Comparison of ENCODE assay signal across 9 mouse cellular contexts in the genomic region with DNA sequence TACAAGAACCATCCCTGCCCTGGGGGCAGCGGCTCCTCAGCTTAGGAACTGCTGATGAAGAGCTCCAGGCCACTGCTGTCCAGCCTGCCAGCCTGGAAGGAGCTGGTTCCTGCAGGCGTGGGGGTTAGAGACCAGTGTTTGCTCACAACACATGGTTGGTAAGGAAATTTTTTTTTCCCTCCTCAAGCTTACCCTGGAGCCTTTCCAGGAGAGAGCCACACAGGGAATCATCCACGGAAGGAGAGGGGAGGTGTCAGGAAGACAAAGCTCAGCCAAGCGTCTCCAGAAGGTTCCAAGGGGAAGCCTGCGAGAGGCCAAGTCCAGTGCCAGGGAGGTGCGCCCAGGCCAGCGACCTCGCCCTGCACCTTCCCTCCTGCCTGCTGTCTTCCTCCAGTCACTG. TPM values are rescaled to one million over a fixed set of nuclear protein-coding genes. Genes with fewer than 3 reads are reported as not detected.
A peak's percentile ranks its signal among the peaks of the same experiment; 100 is the strongest.
DNase-seq lines count a peak whose midpoint lies in the region; ATAC-seq and TF ChIP-seq lines count a peak whose summit lies in the region.
"Had no signal": no experiment of that assay in that cellular context is flagged by ENCODE, and none has a peak within 500 bp of the region (broad histone marks: within the 10 kb centered on the region; RNA-seq: fewer than 3 reads in every experiment).

No protein-coding gene starts in this region.

- no peak overlapping the region for H3K4me3 ChIP-seq in cerebellum, adult 2 months (replicated peaks; ENCODE audit: insufficient read depth, low read depth, low read length)
- no peak overlapping the region for H3K4me3 ChIP-seq in hindbrain, embryonic 10.5 days
- H3K4me3 ChIP-seq in liver, embryonic 11.5 days (ENCODE audit: low read depth, low read length) = no peak overlapping the region
- H3K4me3 ChIP-seq: liver, embryonic 12.5 days had no signal

- H3K27me3 ChIP-seq in cerebellum, adult 2 months (ENCODE audit: control insufficient read depth, insufficient read depth, low read length) = no peaks in the 10 kb centered on the region
- no peaks in the 10 kb centered on the region for H3K27me3 ChIP-seq in hindbrain, embryonic 10.5 days (ENCODE audit: insufficient read depth, poor library complexity, severe bottlenecking)
- H3K27me3 ChIP-seq in liver, embryonic 11.5 days (replicated peaks; ENCODE audit: control insufficient read depth, insufficient read depth, low read length) = no peaks in the 10 kb centered on the region
- H3K27me3 ChIP-seq: liver, embryonic 12.5 days had no signal

- H3K9ac ChIP-seq in liver, embryonic 11.5 days (ENCODE audit: low read depth, low read length) = no peak overlapping the region
- H3K9ac ChIP-seq: liver, embryonic 12.5 days had no signal

- peak; percentile 96 for DNase-seq in heart, adult 11 months
- DNase-seq in heart, postnatal 36 days = no peak
- DNase-seq in cerebellum, adult 2 months = peak; percentile 61 to 80
- DNase-seq in heart, postnatal 10 days = peak; percentile 43 to 47
- peak; percentile 70 for DNase-seq in lung, postnatal 10 days
- no peak for DNase-seq in left cerebral cortex, adult 9 months (ENCODE audit: low spot score in 2 of 2)
- DNase-seq in hindbrain, embryonic 10.5 days (ENCODE audit: low spot score) = no peak
- DNase-seq in liver, embryonic 11.5 days (ENCODE audit: low spot score) = no peak

- no peaks in the 10 kb centered on the region for H3K9me3 ChIP-seq in hindbrain, embryonic 10.5 days
- no peaks in the 10 kb centered on the region for H3K9me3 ChIP-seq in liver, embryonic 11.5 days (ENCODE audit: control insufficient read depth, low read length)
- H3K9me3 ChIP-seq: liver, embryonic 12.5 days had no signal

- no peak for TF ChIP-seq POLR2A in cerebellum, adult 2 months (IDR thresholded peaks at IDR 0.05; ENCODE audit: borderline replicate concordance, insufficient read depth, low read length)

- TF ChIP-seq CTCF in cerebellum, adult 2 months (IDR thresholded peaks at IDR 0.05; ENCODE audit: borderline replicate concordance, insufficient read depth, low read depth, low read length) = no peak

- 6% methylated on average over 8 of the region's 8 CpGs for WGBS in cerebellum, adult 2 months
- 74% methylated on average over 8 of the region's 8 CpGs for WGBS in hindbrain, embryonic 10.5 days
- 82% methylated on average over 8 of the region's 8 CpGs for WGBS in liver, embryonic 11.5 days

- no peak for ATAC-seq in liver, embryonic 11.5 days (replicated peaks; ENCODE audit: low FRiP score)
- ATAC-seq: liver, embryonic 12.5 days had no signal

- no peak overlapping the region for H3K4me2 ChIP-seq in liver, embryonic 11.5 days
- H3K4me2 ChIP-seq: liver, embryonic 12.5 days had no signal

- H3K27ac ChIP-seq in cerebellum, adult 2 months (ENCODE audit: insufficient read depth, low read length) = no peak overlapping the region
- no peak overlapping the region for H3K27ac ChIP-seq in hindbrain, embryonic 10.5 days
- H3K27ac ChIP-seq in liver, embryonic 11.5 days (ENCODE audit: low read depth, low read length) = no peak overlapping the region
- H3K27ac ChIP-seq: liver, embryonic 12.5 days had no signal

- H3K36me3 ChIP-seq in hindbrain, embryonic 10.5 days = peaks cover 13% of the 10 kb centered on the region
- H3K36me3 ChIP-seq in liver, embryonic 11.5 days (ENCODE audit: control insufficient read depth, insufficient read depth, low read length) = peaks cover 5% of the 10 kb centered on the region; the same call in 1 of the 2 replicates

- intact Hi-C loops in heart, postnatal 36 days (cut with DNase I) = no loop called here
- intact Hi-C loops in heart, postnatal 10 days (cut with DNase I) = no loop called here

- H3K4me1 ChIP-seq in cerebellum, adult 2 months (ENCODE audit: control insufficient read depth, insufficient read depth, low read length) = peaks cover 39% of the 10 kb centered on the region
- H3K4me1 ChIP-seq in hindbrain, embryonic 10.5 days (replicated peaks) = peaks cover 36% of the 10 kb centered on the region
- H3K4me1 ChIP-seq in liver, embryonic 11.5 days (replicated peaks; ENCODE audit: control insufficient read depth, insufficient read depth, low read length) = peaks cover 6% of the 10 kb centered on the region

RNA-seq across cellular contexts. Expression of a gene that starts 42.2 kb away (rescaled TPM):
- total RNA-seq in heart, postnatal 36 days (2021) = 100 to 1,000 TPM; 101 to 110 TPM
- polyA plus RNA-seq in cerebellum, adult 2 months (2012; rRNA removed) = 115 and 131 TPM in 2 replicates
- total RNA-seq in heart, postnatal 10 days (2021) = 100 to 1,000 TPM; 166 to 180 TPM
- 59.7 and 66.7 TPM in 2 replicates for polyA plus RNA-seq in hindbrain, embryonic 10.5 days (2016; fragmentation: Nextera tagmentation; extraction: Ambion mirVana)
- 75.7 and 77.8 TPM in 2 replicates for polyA plus RNA-seq in liver, embryonic 11.5 days (2014; fragmentation: Nextera tagmentation; extraction: Ambion mirVana)

Comparison
In these comparisons a context has a peak if more than half of its experiments do, and no peak if none do; other contexts are left out.
1. DNase-seq: peak in heart, adult 11 months (single experiment), cerebellum, adult 2 months (2 of 2), heart, postnatal 10 days (2 of 2) and lung, postnatal 10 days (single experiment); none in heart, postnatal 36 days (0 of 2), left cerebral cortex, adult 9 months (0 of 2), hindbrain, embryonic 10.5 days (single experiment) and liver, embryonic 11.5 days (single experiment).